Mouse (Mus musculus) forebrain, embryonic 12.5 days (tissue): ENCODE results near the gene Tiam2. TPM values are rescaled to one million over a fixed set of nuclear protein-coding genes. Genes with fewer than 3 reads are reported as not detected.
"Not testable (repeated sequence)": the region's sequence is repeated elsewhere in the genome, so short reads cannot be mapped to it uniquely, and the experiment has no call there.

Experiments
- ATAC-seq: fragments of 200-750 bp; cut with Nextera tagmentation; 2 replicates; pipeline ENCODE4 v1.8.0; 2017; ENCODE audit warnings: moderate TSS enrichment; ENCODE audit not compliant: low FRiP score
- H3K27ac ChIP-seq: fragments of 300-500 bp; sonication (generic); 2 replicates; pipeline ENCODE4 v1.5.1; 2016; ENCODE audit warnings: mild to moderate bottlenecking
- H3K27me3 ChIP-seq: fragments of 300-500 bp; sonication (generic); 2 replicates; pipeline ENCODE4 v1.6.1; 2016; ENCODE audit warnings: mild to moderate bottlenecking
- H3K36me3 ChIP-seq: fragments of 300-500 bp; sonication (generic); replicated peaks from 2 replicates; pipeline ENCODE4 v1.6.1; 2016; ENCODE audit warnings: mild to moderate bottlenecking
- H3K4me1 ChIP-seq: fragments of 300-500 bp; sonication (generic); 2 replicates; pipeline ENCODE4 v1.6.1; 2016
- H3K4me2 ChIP-seq: fragments of 300-500 bp; sonication (generic); 2 replicates; pipeline ENCODE4 v1.6.1; 2016; ENCODE audit warnings: mild to moderate bottlenecking, moderate library complexity
- H3K4me3 ChIP-seq: fragments of 300-500 bp; sonication (generic); replicated peaks from 2 replicates; pipeline ENCODE4 v1.5.1; 2016; ENCODE audit warnings: mild to moderate bottlenecking
- H3K9ac ChIP-seq: fragments of 300-500 bp; sonication (generic); 2 replicates; pipeline ENCODE4 v1.6.1; 2016; ENCODE audit warnings: mild to moderate bottlenecking
- H3K9me3 ChIP-seq: fragments of 300-500 bp; sonication (generic); 2 replicates; pipeline ENCODE4 v1.6.1; 2016
- WGBS: fragments of 180-500 bp; shearing (Covaris S2); methylation state at CpG from one replicate; pipeline ENCODE4 v1.1.7; 2016; 5-methylcytosine and 5-hydroxymethylcytosine counted together
- polyA plus RNA-seq: library from polyadenylated mRNA; unstranded; fragments of >200 nt; fragmentation: Nextera tagmentation; extraction: Ambion mirVana; gene quantifications from 2 replicates; pipeline ENCODE4 v1.2.1, GENCODE M21; 2016

The Tiam2 gene
- polyA plus RNA-seq, 1 experiment from 2014 or later, result 15.4 TPM

DNA sequence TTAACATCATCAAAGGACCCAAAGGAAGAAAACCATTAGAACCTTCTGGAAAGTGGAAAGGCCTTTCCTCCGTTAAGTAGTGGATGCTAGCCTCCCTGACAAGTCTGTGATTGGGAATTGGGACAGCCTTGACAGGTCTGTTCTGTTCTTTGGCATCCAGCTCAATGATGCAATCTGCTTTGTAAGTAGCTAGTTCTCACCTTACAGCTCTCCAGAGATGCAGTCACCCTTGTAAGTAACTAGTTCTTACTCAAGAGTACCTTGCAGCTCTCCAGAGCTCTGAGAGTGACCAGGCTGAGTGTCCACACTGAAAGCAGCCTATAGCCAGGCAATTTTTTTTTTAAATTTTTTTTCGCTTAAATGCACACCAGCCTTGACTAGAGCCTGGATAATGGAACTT lies 21.4 kb downstream of the Tiam2 start:
- Histone ChIP-seq H3K4me2 (no peak overlapping the region), H3K9ac (no peak overlapping the region), H3K36me3 (no peaks in the 10 kb centered on the region), H3K9me3 (no peaks in the 10 kb centered on the region), H3K4me3 (no peak overlapping the region), H3K27me3 (no peaks in the 10 kb centered on the region), H3K27ac (no peak overlapping the region), H3K4me1 (peaks cover 11% of the 10 kb centered on the region; the same call in 1 of the 2 replicates)
- ATAC-seq, result no peak
- WGBS, result 81% methylated on average over 2 of the region's 2 CpGs

DNA sequence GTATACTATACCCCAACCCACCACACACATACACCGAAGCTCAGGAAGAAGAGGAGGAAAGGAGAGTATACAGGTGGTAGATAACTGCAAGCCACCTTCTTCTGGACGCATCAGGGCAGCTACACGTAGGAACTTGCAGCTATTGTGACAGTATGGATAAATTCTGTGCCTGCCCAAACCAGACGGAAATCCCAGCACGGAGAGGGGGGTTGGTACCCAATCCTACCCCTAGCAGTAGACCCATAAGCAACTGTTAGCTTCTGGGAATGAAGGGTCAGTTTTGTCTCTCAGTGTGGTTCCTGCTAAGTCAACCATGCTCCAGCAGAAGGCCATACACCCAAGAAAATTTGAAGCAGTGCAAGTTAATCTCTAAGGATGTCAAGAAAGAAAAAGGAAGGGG lies 23.0 kb downstream of the Tiam2 start:
- H3K9ac ChIP-seq, result no peak overlapping the region
- WGBS, result 80% methylated on average over 5 of the region's 5 CpGs
- no peak for ATAC-seq
- no peak overlapping the region for H3K27ac ChIP-seq
- no peak overlapping the region for H3K4me2 ChIP-seq
- H3K9me3 ChIP-seq, result no peaks in the 10 kb centered on the region
- no peak overlapping the region for H3K4me3 ChIP-seq
- peaks cover 11% of the 10 kb centered on the region; the same call in 1 of the 2 replicates for H3K4me1 ChIP-seq
- no peaks in the 10 kb centered on the region for H3K36me3 ChIP-seq
- H3K27me3 ChIP-seq, result no peaks in the 10 kb centered on the region

- Histone ChIP-seq H3K9ac (no peak overlapping the region), H3K4me2 (no peak overlapping the region), H3K9me3 (no peaks in the 10 kb centered on the region), H3K4me1 (peaks cover 6% of the 10 kb centered on the region; the same call in 1 of the 2 replicates), H3K4me3 (no peak overlapping the region), H3K36me3 (no peaks in the 10 kb centered on the region), H3K27ac (no peak overlapping the region), H3K27me3 (no peaks in the 10 kb centered on the region)
- 81% methylated on average over 12 of the region's 12 CpGs for WGBS
- no peak for ATAC-seq
Observed at GRCm38 (mm10) chr17:3349939-3350338, 23.6 kb downstream of the Tiam2 start.

DNA sequence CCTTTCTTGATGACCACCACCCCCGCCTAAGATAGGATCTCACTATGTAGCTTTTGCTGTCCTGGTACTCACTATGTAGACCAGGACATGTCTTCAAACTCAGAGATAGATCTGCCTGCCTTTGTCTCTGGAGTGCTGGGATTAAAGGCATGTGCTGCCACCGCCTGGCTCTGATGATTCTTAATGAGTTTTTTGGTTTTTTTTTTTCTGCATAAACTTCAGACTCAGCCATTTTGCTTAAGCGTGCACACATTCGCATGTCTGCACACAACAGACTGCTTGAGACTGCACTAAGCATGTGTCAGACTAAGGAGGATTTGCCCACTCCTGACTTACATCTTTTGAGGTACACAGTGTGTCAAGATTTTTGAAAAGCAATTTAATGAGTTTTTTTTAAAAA lies 24.0 kb downstream of the Tiam2 start:
- H3K9me3 ChIP-seq, result no peaks in the 10 kb centered on the region
- no peaks in the 10 kb centered on the region for H3K27me3 ChIP-seq
- 86% methylated on average over 4 of the region's 4 CpGs for WGBS
- H3K36me3 ChIP-seq, result no peaks in the 10 kb centered on the region
- H3K4me1 ChIP-seq, result peaks cover 5% of the 10 kb centered on the region; the same call in 1 of the 2 replicates
- H3K9ac ChIP-seq, result no peak overlapping the region
- H3K4me2 ChIP-seq, result no peak overlapping the region
- H3K4me3 ChIP-seq, result no peak overlapping the region
- H3K27ac ChIP-seq, result no peak overlapping the region
- ATAC-seq, result no peak

DNA sequence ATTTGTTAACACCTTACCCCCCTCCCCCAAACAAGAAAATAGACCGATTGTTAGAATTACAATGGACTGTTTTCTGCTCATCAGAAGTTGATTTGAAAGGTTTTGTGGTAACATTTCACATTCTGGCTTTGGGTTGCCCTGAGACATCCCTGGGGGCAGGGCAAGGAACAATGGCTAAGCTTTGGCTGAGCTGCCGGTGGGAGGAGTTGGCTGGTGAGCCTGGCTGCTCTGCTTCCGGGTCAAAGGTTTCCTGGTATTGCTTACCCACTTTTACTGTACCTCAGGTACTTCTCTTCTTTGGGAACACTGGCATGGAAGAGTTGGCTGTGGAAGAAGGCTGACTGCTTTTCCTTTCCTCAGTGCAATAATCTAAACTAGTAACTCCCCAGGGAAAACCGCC lies 25.3 kb downstream of the Tiam2 start:
- Histone ChIP-seq H3K9me3 (no peaks in the 10 kb centered on the region), H3K4me1 (peaks cover 5% of the 10 kb centered on the region; the same call in 1 of the 2 replicates), H3K9ac (no peak overlapping the region), H3K4me2 (no peak overlapping the region), H3K4me3 (no peak overlapping the region), H3K36me3 (no peaks in the 10 kb centered on the region), H3K27ac (no peak overlapping the region), H3K27me3 (no peaks in the 10 kb centered on the region)
- 62% methylated on average over 4 of the region's 4 CpGs for WGBS
- no peak for ATAC-seq

GRCm38 (mm10) chr17:3353141-3353540 lies 26.8 kb downstream of the Tiam2 start:
- not testable (repeated sequence) for H3K27me3 ChIP-seq, H3K9ac ChIP-seq, H3K27ac ChIP-seq, H3K4me2 ChIP-seq, H3K9me3 ChIP-seq, H3K4me1 ChIP-seq, ATAC-seq, H3K36me3 ChIP-seq, H3K4me3 ChIP-seq
- 96% methylated on average over 10 of the region's 10 CpGs for WGBS

- WGBS, result 45% methylated on average over 3 of the region's 3 CpGs
- no peaks in the 10 kb centered on the region for H3K36me3 ChIP-seq
- H3K4me2 ChIP-seq, result no peak overlapping the region
- no peak overlapping the region for H3K27ac ChIP-seq
- ATAC-seq, result no peak
- H3K4me3 ChIP-seq, result no peak overlapping the region
- 0 out of 2 replicates have a peak, but pooled peaks cover 3% of the 10 kb centered on the region for H3K27me3 ChIP-seq
- H3K4me1 ChIP-seq, result peaks cover 8% of the 10 kb centered on the region
- no peak overlapping the region for H3K9ac ChIP-seq
- H3K9me3 ChIP-seq, result no peaks in the 10 kb centered on the region
Observed at GRCm38 (mm10) chr17:3354856-3355255, 28.5 kb downstream of the Tiam2 start.

DNA sequence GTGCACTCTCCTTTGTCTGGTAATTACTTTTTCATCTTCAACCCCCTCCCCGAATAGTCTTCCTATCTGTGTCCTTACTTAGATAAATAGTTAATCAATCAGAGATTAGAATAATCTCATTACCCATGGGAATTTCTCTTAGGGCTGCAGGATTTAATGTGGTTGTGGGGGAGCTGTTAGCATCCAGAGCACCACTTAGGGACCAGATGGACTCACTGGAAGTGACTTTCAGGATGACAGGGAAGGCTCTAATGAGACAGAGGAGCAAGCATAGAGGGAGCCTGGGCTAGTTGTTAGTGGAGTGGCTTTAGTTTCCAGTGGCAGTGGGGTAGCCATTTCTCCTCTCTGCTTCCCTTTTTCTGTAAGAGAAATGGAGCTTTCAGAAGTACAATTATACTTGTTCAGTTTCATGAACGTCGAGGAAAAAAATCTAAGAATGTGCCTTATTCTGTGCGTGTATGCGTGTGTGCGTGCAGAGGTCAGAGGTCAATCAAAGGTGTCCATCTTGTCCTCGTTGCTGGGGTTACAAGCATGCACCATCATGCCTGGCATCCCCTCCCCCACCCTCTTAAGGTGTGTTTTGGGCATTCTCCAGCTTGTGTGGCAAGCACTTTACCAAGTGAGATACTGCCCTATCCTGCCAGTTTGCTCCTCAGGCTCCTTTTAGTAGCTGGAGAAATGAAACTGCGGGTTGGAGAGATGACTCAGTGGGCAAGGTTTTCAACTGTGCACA lies 30.4 kb downstream of the Tiam2 start:
- Histone ChIP-seq H3K27me3 (0 out of 2 replicates have a peak, but pooled peaks cover 3% of the 10 kb centered on the region), H3K4me3 (no peak overlapping the region), H3K9ac (no peak overlapping the region), H3K36me3 (no peaks in the 10 kb centered on the region), H3K9me3 (no peaks in the 10 kb centered on the region), H3K4me2 (no peak overlapping the region), H3K27ac (no peak overlapping the region), H3K4me1 (peaks cover 2% of the 10 kb centered on the region; the same call in 1 of the 2 replicates)
- WGBS, result 81% methylated on average over 8 of the region's 8 CpGs
- ATAC-seq, result no peak

DNA sequence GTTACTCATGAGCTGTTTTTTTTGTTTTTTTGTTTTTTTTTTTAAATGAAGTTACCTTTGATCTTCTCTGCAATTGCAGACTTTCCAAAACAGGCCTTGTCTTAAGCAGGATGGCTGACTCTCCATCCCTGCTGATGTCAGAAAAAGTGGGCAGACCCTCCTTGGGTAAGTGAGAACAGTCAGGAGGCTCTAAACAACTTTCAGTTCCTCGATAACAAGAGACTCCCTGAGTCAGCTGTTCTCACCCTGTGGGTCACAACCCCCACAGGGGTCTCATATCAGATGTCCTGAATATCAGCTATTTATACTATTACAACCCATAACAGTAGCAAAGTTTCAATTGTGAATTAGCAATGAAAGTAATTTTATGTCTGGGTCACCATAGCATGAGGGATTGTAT lies 33.9 kb downstream of the Tiam2 start:
- 39% methylated on average over 1 of the region's 1 CpGs for WGBS
- H3K27ac ChIP-seq, result no peak overlapping the region
- no peak overlapping the region for H3K4me3 ChIP-seq
- peaks cover 2% of the 10 kb centered on the region; the same call in 1 of the 2 replicates for H3K4me1 ChIP-seq
- H3K9ac ChIP-seq, result no peak overlapping the region
- 0 out of 2 replicates have a peak, but pooled peaks cover 3% of the 10 kb centered on the region for H3K27me3 ChIP-seq
- no peak for ATAC-seq
- H3K9me3 ChIP-seq, result no peaks in the 10 kb centered on the region
- H3K36me3 ChIP-seq, result no peaks in the 10 kb centered on the region
- H3K4me2 ChIP-seq, result no peak overlapping the region

DNA sequence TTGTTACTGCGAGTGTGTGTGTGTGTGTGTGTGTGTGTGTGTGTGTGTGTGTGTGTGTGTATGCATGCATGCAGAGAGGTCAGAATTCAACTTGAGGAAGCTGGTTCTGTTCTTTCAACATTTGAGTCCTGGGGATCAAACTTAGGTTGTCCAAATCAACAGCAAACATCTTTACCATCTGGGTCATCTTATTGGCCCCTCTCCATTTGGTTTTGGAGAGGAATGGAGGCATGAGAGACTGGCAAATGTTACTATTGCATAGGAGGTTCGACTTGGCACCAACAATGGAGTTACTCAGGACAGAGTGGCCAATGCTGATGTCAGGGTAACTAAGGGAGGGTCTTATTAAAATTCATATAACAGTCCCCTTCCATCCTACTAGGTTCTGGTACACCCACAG lies 35.4 kb downstream of the Tiam2 start:
- H3K36me3 ChIP-seq, result no peaks in the 10 kb centered on the region
- WGBS, result 93% methylated on average over 2 of the region's 2 CpGs
- no peak overlapping the region for H3K27ac ChIP-seq
- H3K9ac ChIP-seq, result no peak overlapping the region
- no peak overlapping the region for H3K4me2 ChIP-seq
- no peak for ATAC-seq
- no peaks in the 10 kb centered on the region for H3K9me3 ChIP-seq
- no peak overlapping the region for H3K4me3 ChIP-seq
- 0 out of 2 replicates have a peak, but pooled peaks cover 3% of the 10 kb centered on the region for H3K27me3 ChIP-seq
- H3K4me1 ChIP-seq, result peaks cover 2% of the 10 kb centered on the region; the same call in 1 of the 2 replicates

DNA sequence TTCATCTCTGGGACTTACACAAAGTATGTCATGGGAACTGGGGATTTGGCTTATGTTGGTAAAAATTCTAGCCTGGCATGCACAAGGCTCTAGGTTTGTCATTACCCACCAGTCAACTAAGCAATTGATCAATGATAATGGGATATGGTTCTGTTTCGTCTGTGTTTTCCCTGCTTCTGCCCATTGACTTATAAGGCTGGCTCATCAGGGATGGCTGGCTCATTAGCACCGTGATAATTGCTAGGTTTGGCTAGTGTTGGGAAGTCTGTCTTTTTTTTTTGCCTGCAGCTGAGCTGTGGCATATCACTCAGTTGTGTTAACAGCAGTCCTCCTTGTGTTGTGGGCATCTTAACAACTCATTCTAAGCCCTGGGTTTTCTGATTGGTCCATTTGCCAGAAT lies 36.8 kb downstream of the Tiam2 start:
- Histone ChIP-seq H3K27ac (no peak overlapping the region), H3K4me1 (no peaks in the 10 kb centered on the region), H3K27me3 (no peaks in the 10 kb centered on the region), H3K36me3 (no peaks in the 10 kb centered on the region), H3K9me3 (no peaks in the 10 kb centered on the region), H3K9ac (no peak overlapping the region), H3K4me3 (no peak overlapping the region), H3K4me2 (no peak overlapping the region)
- ATAC-seq, result no peak
- WGBS, result 46% methylated on average over 2 of the region's 2 CpGs

DNA sequence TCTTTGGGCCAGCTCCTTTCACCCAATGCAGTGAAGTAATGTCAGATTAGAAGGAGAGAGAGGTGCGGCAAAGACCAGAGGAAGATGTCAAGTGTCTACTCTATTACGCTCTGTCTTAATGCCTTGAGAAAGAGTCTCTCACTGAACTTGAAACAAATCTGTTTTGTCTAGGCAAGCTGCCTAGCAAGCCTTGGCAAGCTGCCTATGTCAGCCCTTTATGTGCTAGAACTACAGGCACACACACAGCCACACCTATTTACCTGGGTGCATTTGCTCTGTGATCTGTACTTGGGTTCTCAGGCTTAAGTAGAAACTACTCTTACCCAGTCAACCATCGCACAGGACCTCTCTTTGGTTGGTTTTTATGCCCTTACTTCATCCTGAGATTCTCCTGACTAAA lies 40.4 kb downstream of the Tiam2 start:
- no peak overlapping the region for H3K27ac ChIP-seq
- no peaks in the 10 kb centered on the region for H3K4me1 ChIP-seq
- no peak overlapping the region for H3K4me3 ChIP-seq
- H3K9me3 ChIP-seq, result no peaks in the 10 kb centered on the region
- H3K9ac ChIP-seq, result no peak overlapping the region
- no peak overlapping the region for H3K4me2 ChIP-seq
- no peak for ATAC-seq
- H3K27me3 ChIP-seq, result no peaks in the 10 kb centered on the region
- no peaks in the 10 kb centered on the region for H3K36me3 ChIP-seq
- WGBS, result 92% methylated on average over 3 of the region's 3 CpGs

DNA sequence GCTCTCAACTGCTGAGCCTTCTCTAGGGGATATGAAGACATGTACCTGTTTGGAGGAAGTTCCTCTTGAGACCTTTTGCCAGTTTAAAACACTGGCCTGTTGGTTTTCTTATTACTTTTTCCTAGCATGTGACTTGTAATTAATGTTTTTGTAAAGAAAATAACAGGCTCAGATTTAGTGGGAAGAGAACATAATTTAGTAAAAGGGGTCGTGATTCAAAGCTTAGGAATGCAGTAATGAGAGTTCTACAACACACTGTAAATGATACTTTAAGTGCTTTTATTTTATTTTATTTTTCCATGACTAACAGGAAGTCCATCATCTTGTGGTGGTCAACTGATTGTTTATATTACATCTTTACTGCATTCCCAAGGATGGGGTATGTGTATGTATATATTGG lies 42.0 kb downstream of the Tiam2 start:
- Histone ChIP-seq H3K9ac (no peak overlapping the region), H3K36me3 (no peaks in the 10 kb centered on the region), H3K9me3 (no peaks in the 10 kb centered on the region), H3K27ac (no peak overlapping the region), H3K27me3 (no peaks in the 10 kb centered on the region), H3K4me1 (no peaks in the 10 kb centered on the region), H3K4me3 (no peak overlapping the region), H3K4me2 (no peak overlapping the region)
- WGBS, result 76% methylated on average over 1 of the region's 1 CpGs
- ATAC-seq, result no peak
